Mouse (Mus musculus) heart, adult 11 months (tissue): Measurements from ENCODE around the gene Gm4559.
"Not testable (repeated sequence)": the region's sequence is repeated elsewhere in the genome, so short reads cannot be mapped to it uniquely, and the experiment has no call there.

Experiments
- DNase-seq: peaks from one replicate; pipeline ENCODE4 v3.0.0; 2022

Gm4559 gene

DNA sequence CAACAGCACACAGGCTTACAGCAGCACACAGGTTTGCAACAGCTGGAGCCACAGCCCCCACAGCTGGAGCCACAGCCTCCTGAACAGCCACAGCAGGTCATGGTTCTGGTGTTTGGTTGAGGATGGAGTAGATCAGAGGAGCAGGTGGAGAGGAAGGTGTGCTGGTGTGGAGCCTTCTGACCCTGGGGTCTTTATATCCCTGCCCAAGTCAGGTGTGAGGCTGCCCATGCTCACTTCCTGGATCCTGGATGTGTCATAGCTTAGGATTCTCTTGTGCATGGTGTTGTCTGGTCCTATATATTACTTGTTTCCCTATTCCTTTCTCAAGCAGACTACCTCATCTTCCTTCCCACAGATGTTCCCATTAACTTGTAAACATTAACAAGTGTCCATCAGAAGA lies at the start of gene Gm4559:
Gene Gm4559, minus strand, starts transcription at position 101 of the 400 bp plus-strand sequence.
- DNase-seq: not testable (repeated sequence)

GRCm38 (mm10) chr7:142323396-142324117 lies 49.4 kb upstream of the Gm4559 start:
- DNase-seq: no peak

- no peak for DNase-seq
Observed at GRCm38 (mm10) chr7:142322641-142323040, 48.5 kb upstream of the Gm4559 start.

DNA sequence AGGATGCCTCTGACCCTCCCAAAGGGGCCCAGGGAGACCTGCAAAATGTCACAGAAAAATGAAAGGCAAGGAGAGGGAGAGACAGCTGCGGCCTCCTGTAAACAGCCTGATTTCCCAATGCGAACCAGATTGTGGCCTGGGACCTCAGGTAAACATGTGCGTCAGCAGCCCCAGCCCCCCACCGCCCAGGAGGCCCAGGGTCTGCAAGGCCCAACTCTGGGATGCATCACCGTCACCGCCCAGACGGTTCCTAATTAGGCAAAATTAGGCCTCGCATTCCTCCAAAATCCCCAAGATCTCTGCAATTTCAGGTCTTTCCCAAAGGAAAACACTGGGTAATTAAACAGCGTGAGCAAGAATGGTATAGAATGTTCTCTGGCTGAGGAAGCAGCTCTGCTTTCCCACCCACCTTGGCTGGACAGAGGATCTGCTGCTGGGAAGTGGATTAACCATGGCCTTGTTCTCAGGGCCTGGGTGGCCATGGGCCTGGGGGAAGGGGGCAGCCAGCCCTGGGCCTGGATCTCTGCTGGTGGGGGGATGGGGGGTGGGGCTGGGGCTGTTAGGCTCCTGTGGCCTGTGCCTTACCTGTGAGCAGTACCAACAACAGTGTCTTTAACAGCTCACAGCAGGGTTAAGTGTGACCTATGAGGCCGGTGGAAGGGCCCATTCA lies 47.6 kb upstream of the Gm4559 start:
- not testable (repeated sequence) for DNase-seq

GRCm38 (mm10) chr7:142320906-142321305 lies 46.7 kb upstream of the Gm4559 start:
- DNase-seq: no peak

DNA sequence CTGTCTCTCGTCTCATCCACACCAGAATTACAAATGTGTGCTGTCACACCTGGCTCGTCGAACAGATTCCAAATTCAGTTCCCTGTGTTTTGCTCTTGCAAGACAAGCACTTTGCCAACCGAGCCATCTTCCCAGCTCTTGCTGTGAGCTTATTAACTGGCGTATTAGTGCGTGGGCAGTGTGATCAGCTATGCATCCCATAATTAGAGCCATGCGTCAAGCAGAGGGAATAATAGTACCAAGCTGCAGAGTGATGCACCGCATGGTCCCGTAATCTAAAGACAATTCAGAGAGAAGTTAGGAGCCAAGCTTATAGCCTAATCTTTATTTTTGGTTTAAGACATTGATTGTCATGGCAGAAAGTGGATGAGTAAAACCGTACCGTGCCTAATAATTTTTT lies 45.0 kb upstream of the Gm4559 start:
- DNase-seq: no peak

DNA sequence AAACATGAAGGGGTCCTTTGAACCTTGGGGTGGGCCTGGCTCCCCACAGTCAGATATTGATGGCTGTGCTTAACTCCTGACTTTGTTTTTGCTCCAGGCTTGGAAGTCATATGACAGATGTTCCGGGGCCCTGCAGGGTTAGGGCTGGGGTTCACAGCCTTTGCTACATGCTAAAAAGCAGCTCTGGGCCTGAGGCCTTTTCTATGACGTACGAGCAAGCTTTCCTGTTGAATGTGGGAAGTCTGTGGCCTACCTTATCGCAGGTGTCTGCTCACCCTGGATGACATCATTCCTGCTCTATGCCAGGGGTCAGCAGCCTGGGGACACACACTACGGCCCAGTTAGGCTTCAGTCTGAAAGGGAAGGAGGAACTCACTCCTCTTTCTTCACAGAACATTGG lies 43.1 kb upstream of the Gm4559 start:
- DNase-seq: no peak

DNA sequence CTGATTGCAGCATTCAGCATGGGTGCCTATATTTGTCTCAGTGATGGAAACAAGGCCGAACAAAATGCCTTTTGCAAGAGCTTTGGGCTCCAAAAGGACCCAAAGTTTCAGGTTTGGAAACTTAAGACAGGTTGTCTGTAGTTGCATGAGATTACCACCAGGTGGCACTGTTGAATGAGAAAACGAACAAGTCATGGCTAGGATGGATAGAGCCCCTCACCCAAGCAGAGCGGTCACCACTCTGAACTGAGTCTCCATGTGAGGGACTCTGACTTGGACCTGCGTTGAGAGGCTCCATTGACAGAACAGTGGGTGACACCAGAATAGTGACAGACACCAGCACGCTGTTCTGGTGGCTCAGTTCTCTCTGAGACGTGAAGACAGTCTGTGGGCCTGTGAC lies 42.4 kb upstream of the Gm4559 start:
- DNase-seq: no peak

GRCm38 (mm10) chr7:142314600-142315285 lies 40.6 kb upstream of the Gm4559 start:
- DNase-seq: no peak

DNA sequence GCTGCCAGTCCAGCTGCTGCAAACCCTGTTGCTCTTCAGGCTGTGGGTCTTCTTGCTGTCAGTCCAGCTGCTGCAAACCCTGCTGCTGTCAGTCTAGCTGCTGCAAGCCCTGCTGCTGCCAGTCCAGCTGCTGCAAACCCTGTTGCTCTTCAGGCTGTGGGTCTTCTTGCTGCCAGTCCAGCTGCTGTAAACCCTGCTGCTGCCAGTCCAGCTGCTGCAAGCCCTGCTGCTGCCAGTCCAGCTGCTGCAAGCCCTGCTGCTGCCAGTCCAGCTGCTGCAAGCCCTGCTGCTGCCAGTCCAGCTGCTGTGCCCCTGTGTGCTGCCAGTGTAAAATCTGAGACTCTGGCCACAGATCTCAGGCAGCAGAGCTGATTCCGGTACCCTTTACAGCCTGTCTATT lies 29.8 kb upstream of the Gm4559 start:
- DNase-seq: not testable (repeated sequence)

- DNase-seq: no peak
Observed at GRCm38 (mm10) chr7:142303249-142303648, 29.1 kb upstream of the Gm4559 start, which contains the start of gene Krtap5-4. Gene Krtap5-4 (plus strand): TSS chr7:142303549.

- DNase-seq: not testable (repeated sequence)
Observed at GRCm38 (mm10) chr7:142297018-142297417, 22.9 kb upstream of the Gm4559 start, which contains the start of gene Krtap5-1. Gene Krtap5-1 (minus strand): TSS chr7:142297118.

DNA sequence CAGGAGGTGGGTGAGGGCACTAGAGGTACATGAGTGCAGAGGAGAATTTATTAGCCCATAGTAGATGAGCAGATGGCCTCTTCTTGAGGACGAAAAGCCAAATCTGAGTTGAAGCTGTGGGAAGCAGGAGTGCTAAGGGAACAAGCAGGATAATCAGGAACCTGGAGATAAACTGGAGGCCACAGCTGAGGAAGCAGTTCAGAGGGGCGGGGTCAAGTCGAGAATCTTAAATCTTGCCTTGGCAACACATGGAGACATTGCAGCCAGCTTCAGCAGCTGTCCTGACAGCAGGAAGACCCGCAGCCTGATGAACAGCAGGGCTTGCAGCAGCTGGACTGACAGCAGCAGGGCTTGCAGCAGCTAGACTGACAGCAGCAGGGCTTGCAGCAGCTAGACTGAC lies 21.9 kb upstream of the Gm4559 start:
- DNase-seq: peak; percentile 85

DNA sequence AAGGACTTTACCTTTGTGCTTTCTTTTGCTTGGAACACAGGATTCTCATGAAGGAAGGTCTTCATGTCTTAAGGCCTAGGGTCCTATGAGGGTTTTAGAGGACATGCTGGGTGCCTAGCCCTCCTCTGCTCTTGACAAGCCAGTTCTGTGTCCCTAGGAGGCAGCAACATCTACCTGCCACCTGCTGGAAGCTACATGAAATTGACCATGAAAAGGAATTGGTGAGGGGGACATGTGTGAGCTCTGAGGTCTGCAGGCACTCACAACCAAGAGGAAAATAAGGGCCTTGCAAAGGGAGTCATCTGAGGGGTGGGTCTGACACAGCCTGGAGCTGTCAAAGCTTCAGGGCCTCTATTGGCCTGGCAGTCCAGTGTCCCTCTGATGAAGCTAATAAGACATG lies 21.3 kb upstream of the Gm4559 start:
- DNase-seq: peak; percentile 83

GRCm38 (mm10) chr7:142293851-142294250 lies 19.7 kb upstream of the Gm4559 start:
- peak; percentile 82 for DNase-seq

GRCm38 (mm10) chr7:142285910-142286612 lies 11.9 kb upstream of the Gm4559 start:
- DNase-seq: peak; percentile 80

GRCm38 (mm10) chr7:142285130-142285835 lies 11.1 kb upstream of the Gm4559 start:
- DNase-seq: peak; percentile 92

- peak; percentile 97 for DNase-seq
Observed at GRCm38 (mm10) chr7:142284615-142285080, 10.5 kb upstream of the Gm4559 start.

- DNase-seq: peak; percentile 96
Observed at GRCm38 (mm10) chr7:142284023-142284591, 9.9 kb upstream of the Gm4559 start.

GRCm38 (mm10) chr7:142282847-142283246 lies 8.7 kb upstream of the Gm4559 start:
- DNase-seq: not testable (repeated sequence)

- not testable (repeated sequence) for DNase-seq
Observed at GRCm38 (mm10) chr7:142279291-142279690, 5.1 kb upstream of the Gm4559 start.

DNA sequence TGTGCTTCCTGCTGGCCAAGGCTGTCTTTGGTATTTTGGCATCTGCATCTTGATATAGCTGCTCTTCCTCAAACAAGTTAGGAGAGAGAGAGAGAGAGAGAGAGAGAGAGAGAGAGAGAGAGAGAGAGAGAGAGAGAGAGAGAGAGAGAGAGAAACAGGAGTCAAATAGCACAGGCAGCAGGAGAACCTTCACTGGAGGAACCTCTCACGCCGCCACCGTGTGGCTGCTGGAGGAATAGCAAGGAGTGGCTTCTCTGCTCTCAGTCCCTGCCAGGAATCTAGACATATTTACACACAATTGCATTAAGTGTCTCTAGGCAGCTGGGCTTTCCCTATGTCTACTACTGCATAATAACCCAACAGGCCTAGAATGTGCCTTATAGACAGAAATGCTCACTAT lies 4.0 kb upstream of the Gm4559 start:
- DNase-seq: not testable (repeated sequence)
